Mouse (Mus musculus) heart, postnatal 4 days (tissue): ENCODE data around the gene Ttc39b. TPM values are rescaled to one million over a fixed set of nuclear protein-coding genes. Genes with fewer than 3 reads are reported as not detected.

Source experiments
- DNase-seq: peaks from one replicate; pipeline ENCODE4 v3.0.0; 2021
- total RNA-seq, 2 experiments: library from RNA; stranded (reverse); gene quantifications; 2 replicates each; pipeline ENCODE4 v1.2.3; 2021

Gene Ttc39b
- total RNA-seq, 2 experiments from 2014 or later = 12.8 to 14.5 TPM

- no peak for DNase-seq
Measured at GRCm38 (mm10) chr4:83316718-83317117, 7.3 kb downstream of the Ttc39b start.

DNA sequence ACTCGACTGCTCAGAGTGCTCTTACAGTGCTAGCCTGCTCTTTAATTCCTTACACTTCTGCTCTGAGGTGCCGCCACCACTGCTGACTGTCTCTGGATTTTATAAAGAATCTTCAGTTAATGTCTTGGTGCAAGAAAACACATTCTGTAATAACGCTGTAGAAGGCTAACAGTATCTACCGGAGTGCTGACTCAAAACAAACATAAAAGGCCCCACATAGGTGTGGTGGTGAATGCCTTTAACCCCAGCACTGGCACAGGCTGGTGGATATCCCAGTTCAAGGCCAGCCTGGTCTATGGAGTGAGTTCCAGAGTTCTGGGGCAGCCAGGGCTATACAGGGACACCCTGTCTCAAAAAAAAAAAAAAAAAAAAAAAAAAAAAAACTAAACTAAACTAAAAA, 8.1 kb downstream of the Ttc39b start:
- no peak for DNase-seq

GRCm38 (mm10) chr4:83314922-83315881, 8.9 kb downstream of the Ttc39b start:
- peak; percentile 26 for DNase-seq

GRCm38 (mm10) chr4:83314261-83314793, 9.7 kb downstream of the Ttc39b start:
- DNase-seq = no peak

DNA sequence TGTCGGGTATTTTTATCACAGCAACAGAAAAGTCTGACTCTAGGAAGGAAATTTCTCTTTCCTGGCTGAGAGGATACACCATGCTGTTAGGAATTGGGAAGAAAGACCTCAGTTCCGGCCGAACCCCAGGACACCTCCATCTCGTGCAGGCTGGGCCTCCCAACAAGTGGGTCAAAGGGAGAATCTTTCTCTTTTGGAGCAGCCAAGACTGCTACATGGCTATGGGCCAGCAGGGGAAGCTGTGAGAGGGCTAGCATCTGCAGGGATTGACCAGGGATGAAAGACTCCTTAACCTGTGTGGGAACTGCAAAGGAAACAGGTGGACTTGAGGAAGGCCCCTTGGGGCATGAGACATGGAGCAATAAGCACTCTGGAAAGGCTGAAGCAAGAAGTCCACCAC, 11.7 kb downstream of the Ttc39b start:
- peak; percentile 37 for DNase-seq

GRCm38 (mm10) chr4:83311481-83311880, 12.6 kb downstream of the Ttc39b start:
- DNase-seq = no peak

GRCm38 (mm10) chr4:83310990-83311389, 13.1 kb downstream of the Ttc39b start:
- DNase-seq = no peak

- DNase-seq = no peak
Measured at GRCm38 (mm10) chr4:83308914-83309313, 15.1 kb downstream of the Ttc39b start.

DNA sequence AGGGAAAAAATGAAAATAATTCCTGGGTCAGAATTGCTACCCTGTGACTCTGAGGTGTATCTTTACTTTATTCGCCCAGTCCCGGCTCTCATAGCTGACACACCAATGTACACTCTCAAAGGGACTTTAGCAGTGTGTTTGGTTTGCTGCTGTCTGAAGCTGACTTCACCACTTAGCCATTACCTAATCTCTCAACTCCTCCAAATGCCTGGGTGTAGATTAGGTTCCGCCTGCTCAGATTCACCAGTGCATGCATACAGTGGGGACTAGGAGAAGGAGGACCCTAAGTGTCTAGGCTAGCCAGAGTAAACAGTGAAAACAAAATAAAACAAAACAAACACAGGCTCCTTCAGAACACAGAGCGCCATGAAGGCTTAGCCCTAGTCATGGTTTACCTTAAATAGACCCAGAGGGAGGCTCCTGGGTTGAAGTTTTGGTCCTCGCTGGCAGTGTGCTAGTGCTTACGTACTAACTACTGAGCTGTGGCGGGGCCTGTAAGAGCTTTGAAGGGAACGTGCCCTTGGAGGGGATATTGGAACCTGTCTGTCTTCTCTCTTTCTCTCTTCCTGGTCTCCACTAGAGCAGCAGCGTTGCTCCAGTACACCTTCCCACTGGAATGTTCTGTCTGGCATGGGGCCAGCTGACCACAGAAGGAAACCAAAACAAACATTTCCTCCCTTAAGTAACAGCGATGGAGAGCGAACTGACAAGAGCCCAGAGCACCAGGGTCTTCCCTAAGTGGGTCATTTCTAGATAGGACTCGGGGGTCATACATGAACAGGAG, 16.2 kb downstream of the Ttc39b start:
- DNase-seq = peak; percentile 62

GRCm38 (mm10) chr4:83306879-83307278, 17.2 kb downstream of the Ttc39b start:
- DNase-seq = no peak

GRCm38 (mm10) chr4:83305099-83305498, 19.0 kb downstream of the Ttc39b start:
- no peak for DNase-seq

GRCm38 (mm10) chr4:83302887-83303827, 20.9 kb downstream of the Ttc39b start:
- peak; percentile 81 for DNase-seq

DNA sequence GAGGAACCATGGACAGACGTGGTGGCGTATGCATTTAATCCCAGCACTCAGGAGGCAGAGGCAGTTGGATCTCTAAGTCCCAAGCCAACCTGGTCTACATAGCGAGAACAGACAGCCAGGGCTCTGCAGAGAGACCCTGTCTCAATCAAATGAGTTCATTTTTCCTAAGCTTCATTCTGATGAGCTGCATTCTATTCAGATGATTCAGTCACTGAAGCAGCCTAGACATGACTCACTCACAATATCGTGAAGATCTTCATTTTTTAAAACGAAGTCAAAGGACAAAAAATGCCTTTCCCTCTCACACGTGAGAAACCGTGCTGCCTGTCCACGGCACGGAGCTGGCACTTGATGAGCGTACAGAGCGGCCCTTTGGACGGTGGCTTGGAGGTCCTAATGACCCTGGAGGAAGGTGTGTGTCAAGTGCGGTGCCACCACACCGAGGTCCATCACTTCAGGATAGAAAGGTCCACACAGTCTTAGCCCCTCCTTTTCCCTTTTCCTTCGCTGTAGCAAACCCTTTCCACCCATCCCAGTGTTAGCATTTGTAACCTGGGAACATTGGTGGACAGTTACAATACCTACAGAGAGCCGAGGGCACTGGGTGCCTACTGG, 21.8 kb downstream of the Ttc39b start:
- DNase-seq = no peak

GRCm38 (mm10) chr4:83301713-83302112, 22.3 kb downstream of the Ttc39b start:
- no peak for DNase-seq

- DNase-seq = peak; percentile 48
Measured at GRCm38 (mm10) chr4:83284768-83285350, 39.2 kb downstream of the Ttc39b start.

DNA sequence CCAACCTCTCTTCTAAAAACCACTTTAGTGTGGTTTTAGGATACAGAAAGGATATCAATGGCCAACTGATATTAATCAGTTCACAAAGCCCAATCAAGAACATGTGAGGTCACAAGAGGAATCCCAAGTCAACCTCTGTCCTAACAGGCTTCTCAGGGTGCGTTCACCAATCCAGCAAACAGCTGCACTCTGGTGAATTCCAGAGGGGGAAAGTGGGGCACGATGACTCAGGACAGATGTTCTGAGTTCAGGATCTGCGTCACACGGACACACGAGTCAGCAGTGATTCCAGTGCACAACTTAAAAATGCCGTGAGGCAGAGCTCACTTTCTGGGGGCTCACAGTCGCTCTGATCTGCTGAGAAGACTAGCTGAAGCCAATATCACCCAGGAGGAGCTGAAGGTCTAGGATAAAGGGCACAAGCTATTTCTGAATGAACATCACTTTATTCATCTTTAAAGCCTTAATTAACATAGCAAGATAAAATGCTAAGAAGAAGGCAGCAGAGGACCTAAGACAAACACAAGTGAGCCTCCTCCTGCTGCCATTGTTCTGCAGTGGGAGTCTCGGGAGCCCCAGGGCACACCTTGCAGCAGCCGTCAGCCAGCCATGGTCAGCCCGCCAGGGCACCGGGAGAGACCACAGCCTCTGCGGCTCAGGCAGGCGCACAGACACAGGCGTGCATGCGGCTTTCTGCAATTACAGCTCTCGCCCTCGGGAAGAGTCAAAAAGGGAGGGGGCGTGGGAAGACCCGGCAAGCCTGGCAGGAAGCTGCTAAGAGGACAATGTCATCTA, 39.9 kb downstream of the Ttc39b start:
- DNase-seq = peak; percentile 36

GRCm38 (mm10) chr4:83282424-83282823, 41.6 kb downstream of the Ttc39b start:
- DNase-seq = no peak

DNA sequence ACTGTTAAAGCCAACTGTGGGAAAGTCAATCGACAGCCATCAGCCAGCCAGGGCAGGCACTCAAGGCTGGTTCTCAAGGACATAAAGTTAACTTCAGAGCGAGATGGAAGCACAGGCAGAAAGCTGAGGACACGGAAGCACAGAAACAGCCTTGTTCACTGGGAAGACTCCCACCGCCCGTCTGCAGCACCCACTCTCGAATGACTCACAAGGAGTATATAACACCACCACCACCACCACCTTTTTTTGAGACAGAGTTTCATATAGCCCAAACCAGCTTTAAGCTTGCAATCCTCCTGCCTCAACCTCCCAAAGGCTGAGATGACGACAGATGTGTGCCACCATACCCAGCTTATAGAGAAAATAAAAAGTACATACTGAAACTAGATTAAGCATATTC, 44.8 kb downstream of the Ttc39b start:
- DNase-seq = no peak

DNA sequence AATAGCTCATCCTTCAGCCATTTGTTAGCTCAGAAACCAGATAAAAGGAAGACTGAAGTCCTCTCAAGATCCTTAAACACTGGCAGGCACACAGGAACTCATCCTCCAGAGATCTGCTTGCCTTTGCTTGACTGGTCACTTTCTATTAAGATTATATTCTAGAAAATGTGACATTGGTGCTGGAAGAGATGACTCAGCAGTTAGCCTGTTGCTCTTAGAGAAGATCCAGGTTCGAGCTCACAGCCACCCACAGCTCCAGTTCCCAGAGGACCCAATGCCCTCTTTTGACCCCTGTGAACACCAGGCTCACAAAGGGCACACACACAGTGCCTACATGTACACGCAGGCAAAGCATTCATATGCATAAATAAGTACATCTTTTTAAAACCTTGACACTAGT, 49.8 kb downstream of the Ttc39b start:
- DNase-seq = no peak

GRCm38 (mm10) chr4:83273616-83274050, 50.4 kb downstream of the Ttc39b start:
- DNase-seq = no peak
